Mouse (Mus musculus) hematopoietic stem cell, adult 5-6 weeks (primary cell): ENCODE measurements around the gene Chd2. TPM values are rescaled to one million over a fixed set of nuclear protein-coding genes. Genes with fewer than 3 reads are reported as not detected.

Experiments
- ATAC-seq, 2 experiments: fragments of 125-278 bp in 1 of 2; replicated peaks in 1 of 2; 2 replicates each; pipeline ENCODE4 v1.8.0; 2016 to 2017; ENCODE audit warnings: inconsistent platforms in 2 of 2, mild to moderate bottlenecking in 2 of 2, moderate number of reproducible peaks in 2 of 2, low read depth in 1 of 2, moderate TSS enrichment in 1 of 2; ENCODE audit not compliant: low FRiP score in 2 of 2, poor library complexity in 2 of 2, severe bottlenecking in 2 of 2, insufficient read depth in 1 of 2, low TSS enrichment in 1 of 2
- total RNA-seq: library from RNA; stranded (forward); fragments of 172-1452, 232-1000 nt; gene quantifications from 2 replicates; pipeline ENCODE4 v1.2.3, GENCODE M21; 2017

The Chd2 gene
- total RNA-seq, 1 experiment from 2014 or later: 193 TPM

DNA sequence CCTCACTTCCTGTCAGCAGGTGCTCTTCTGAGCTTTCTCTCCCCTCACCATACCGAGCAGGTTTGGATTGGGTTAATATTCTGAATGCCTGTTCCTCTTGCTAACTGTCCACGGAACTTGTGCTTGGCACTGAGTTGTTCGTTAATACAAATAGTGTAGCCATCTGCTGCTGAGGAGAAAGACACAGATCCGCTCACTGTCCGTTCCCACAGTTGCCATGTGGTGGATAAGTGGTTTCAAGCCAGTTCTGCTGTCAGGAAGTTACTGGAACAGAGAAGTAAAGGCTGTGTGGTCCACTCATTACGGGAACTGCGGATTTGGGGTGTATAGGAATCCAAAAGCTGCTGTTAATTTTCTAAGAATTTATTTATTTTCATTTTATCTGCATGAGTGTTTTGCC, 158.8 kb downstream of the Chd2 start:
- ATAC-seq: no peak

DNA sequence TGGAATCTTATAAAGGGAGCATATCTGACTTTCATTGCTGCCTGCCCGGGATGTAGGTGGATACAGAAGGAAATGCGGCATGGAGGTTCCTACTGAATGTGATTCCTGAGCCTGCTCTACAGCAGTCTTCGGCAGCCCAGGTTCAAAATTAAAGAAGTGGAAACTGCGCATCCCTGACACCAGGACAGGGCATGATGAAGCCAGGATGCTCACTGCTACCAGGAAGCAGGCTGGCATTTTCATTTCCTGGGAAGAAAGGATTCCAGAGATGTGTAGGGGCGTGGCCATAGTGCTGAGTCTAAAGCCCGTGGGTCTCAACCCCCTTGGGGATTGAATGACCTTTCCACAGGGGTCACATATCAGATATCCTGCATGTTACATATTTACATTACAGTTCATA, 163.6 kb downstream of the Chd2 start:
- ATAC-seq: no peak

DNA sequence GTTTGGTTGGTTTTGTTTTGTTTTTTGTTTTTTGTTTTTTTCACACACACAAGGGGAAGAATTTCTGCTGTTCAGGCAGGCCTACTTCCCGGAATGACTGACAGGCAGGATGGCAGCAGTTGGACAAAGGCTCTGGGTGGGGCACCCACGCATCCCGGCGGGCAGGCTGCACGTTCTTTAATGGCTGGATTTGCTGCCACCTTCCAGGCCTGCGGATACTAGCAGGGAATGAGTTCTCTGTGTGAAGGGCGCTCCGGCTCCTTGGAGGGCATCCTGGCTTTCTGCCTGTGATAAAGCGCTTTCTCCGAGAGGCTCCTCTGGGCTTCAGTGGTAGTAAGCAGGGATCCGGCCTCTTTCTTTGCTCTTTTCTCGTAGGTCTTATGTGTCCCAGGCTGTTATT, 164.3 kb downstream of the Chd2 start:
- no peak for ATAC-seq

Other genes starting within 250 kb of the Chd2 start
- gene Rgma, start 166.3 kb downstream of the Chd2 start, total RNA-seq: not detected in 2 replicates
- 6.1 and 7.7 TPM in 2 replicates for gene Fam174b, start 198.5 kb upstream of the Chd2 start, total RNA-seq